Comparison of ENCODE assay signal across 12 mouse cellular contexts in the genomic region with DNA sequence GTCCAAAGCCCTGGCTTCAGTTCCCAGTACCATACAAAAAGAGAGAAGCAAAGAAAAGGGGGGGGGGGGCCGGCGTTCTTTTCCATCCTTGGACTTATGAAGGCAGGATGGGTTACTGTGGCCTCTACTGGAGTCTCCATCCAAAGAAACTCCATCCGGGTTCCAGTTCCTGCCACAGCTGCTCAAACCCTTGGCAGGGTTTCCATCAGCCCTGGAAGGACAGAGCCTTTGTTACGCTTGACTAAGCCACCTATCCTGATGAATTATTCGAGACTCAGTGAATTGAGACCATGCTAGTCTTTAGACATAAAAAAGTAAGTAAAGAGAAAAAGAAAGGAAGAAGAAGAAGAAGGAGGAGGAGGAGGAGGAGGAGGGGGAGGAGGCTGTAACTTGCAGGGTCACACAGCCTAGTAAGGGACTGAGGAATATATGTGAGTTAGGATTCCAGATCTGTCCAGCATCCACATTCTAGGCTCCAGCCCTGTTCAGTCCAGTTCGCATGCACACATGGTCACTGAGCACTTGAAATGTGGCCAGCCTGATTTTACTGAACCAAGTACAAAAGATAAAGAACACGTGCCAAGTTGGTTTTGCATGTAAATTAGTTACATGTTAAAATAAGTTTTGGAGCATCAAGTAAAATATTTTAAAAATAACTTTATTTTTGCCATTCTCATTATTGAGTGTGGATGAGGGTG. TPM values are rescaled to one million over a fixed set of nuclear protein-coding genes. Genes with fewer than 3 reads are reported as not detected.
DNase-seq lines count a peak whose midpoint lies in the region; ATAC-seq lines count a peak whose summit lies in the region.
"Had no signal": no experiment of that assay in that cellular context is flagged by ENCODE, and none has a peak within 500 bp of the region (broad histone marks: within the 10 kb centered on the region; RNA-seq: fewer than 3 reads in every experiment).

No protein-coding gene starts in this region.

- peak overlapping the region; percentile 98; the same call in 1 of the 2 replicates for H3K27ac ChIP-seq in heart, embryonic 13.5 days (replicated peaks)
- no peak overlapping the region for H3K27ac ChIP-seq in heart, embryonic 12.5 days (ENCODE audit: poor library complexity, severe bottlenecking)
- peak overlapping the region; percentile 98 for H3K27ac ChIP-seq in midbrain, embryonic 10.5 days (replicated peaks)
- H3K27ac ChIP-seq in midbrain, embryonic 15.5 days: no peak overlapping the region
- H3K27ac ChIP-seq in embryonic facial prominence, embryonic 10.5 days (replicated peaks): 0 out of 2 replicates have a peak overlapping the region, but pooled peaks have one; percentile 35

- DNase-seq in midbrain, embryonic 10.5 days (ENCODE audit: low spot score): no peak
- DNase-seq in embryonic facial prominence, embryonic 10.5 days (ENCODE audit: low spot score): no peak
- DNase-seq in kidney, postnatal 25 days: peak; percentile 67 to 75
- DNase-seq in cerebellum, adult 9-11 months: no peak
- DNase-seq: cerebellum, postnatal 36 days; lung, postnatal 10 days; thymus, adult 2 months had no signal

- no peaks in the 10 kb centered on the region for H3K36me3 ChIP-seq in heart, embryonic 13.5 days
- no peaks in the 10 kb centered on the region for H3K36me3 ChIP-seq in heart, embryonic 12.5 days
- H3K36me3 ChIP-seq in midbrain, embryonic 10.5 days: no peaks in the 10 kb centered on the region
- H3K36me3 ChIP-seq in midbrain, embryonic 15.5 days (replicated peaks): no peaks in the 10 kb centered on the region
- H3K36me3 ChIP-seq in embryonic facial prominence, embryonic 10.5 days (replicated peaks): no peaks in the 10 kb centered on the region
- H3K36me3 ChIP-seq: limb, embryonic 12.5 days had no signal

- WGBS in heart, embryonic 13.5 days: 77% methylated on average over 7 of the region's 7 CpGs
- 79% methylated on average over 7 of the region's 7 CpGs for WGBS in heart, embryonic 12.5 days
- WGBS in midbrain, embryonic 10.5 days: 65% methylated on average over 7 of the region's 7 CpGs
- 59% methylated on average over 7 of the region's 7 CpGs for WGBS in midbrain, embryonic 15.5 days
- WGBS in embryonic facial prominence, embryonic 10.5 days: 83% methylated on average over 7 of the region's 7 CpGs

- H3K9ac ChIP-seq in heart, embryonic 13.5 days: no peak overlapping the region
- no peak overlapping the region for H3K9ac ChIP-seq in heart, embryonic 12.5 days
- no peak overlapping the region for H3K9ac ChIP-seq in midbrain, embryonic 15.5 days
- H3K9ac ChIP-seq: limb, embryonic 12.5 days had no signal

- no peaks in the 10 kb centered on the region for H3K9me3 ChIP-seq in heart, embryonic 13.5 days
- no peaks in the 10 kb centered on the region for H3K9me3 ChIP-seq in heart, embryonic 12.5 days (replicated peaks)
- H3K9me3 ChIP-seq in midbrain, embryonic 10.5 days (replicated peaks): no peaks in the 10 kb centered on the region
- no peaks in the 10 kb centered on the region for H3K9me3 ChIP-seq in midbrain, embryonic 15.5 days
- H3K9me3 ChIP-seq in embryonic facial prominence, embryonic 10.5 days: no peaks in the 10 kb centered on the region
- H3K9me3 ChIP-seq: limb, embryonic 12.5 days had no signal

- no peak overlapping the region for H3K4me2 ChIP-seq in heart, embryonic 13.5 days
- H3K4me2 ChIP-seq in heart, embryonic 12.5 days: no peak overlapping the region
- no peak overlapping the region for H3K4me2 ChIP-seq in midbrain, embryonic 15.5 days

- H3K4me3 ChIP-seq in heart, embryonic 13.5 days: no peak overlapping the region
- H3K4me3 ChIP-seq in heart, embryonic 12.5 days: no peak overlapping the region
- no peak overlapping the region; the same call in 1 of the 2 replicates for H3K4me3 ChIP-seq in midbrain, embryonic 10.5 days
- no peak overlapping the region for H3K4me3 ChIP-seq in midbrain, embryonic 15.5 days
- no peak overlapping the region for H3K4me3 ChIP-seq in embryonic facial prominence, embryonic 10.5 days
- H3K4me3 ChIP-seq: limb, embryonic 12.5 days had no signal

- ATAC-seq in heart, embryonic 13.5 days (ENCODE audit: extremely low read depth, insufficient number of reproducible peaks, low FRiP score, low TSS enrichment): no peak
- ATAC-seq in heart, embryonic 12.5 days (ENCODE audit: insufficient number of reproducible peaks, low FRiP score): no peak
- no peak for ATAC-seq in midbrain, embryonic 15.5 days (replicated peaks)
- no peak for ATAC-seq in CD4-positive, CD25-positive, alpha-beta regulatory T cell, adult 4 months

- H3K4me1 ChIP-seq in heart, embryonic 13.5 days: peaks cover 37% of the 10 kb centered on the region
- peaks cover 32% of the 10 kb centered on the region for H3K4me1 ChIP-seq in heart, embryonic 12.5 days (replicated peaks)
- H3K4me1 ChIP-seq in midbrain, embryonic 10.5 days: peaks cover 27% of the 10 kb centered on the region
- H3K4me1 ChIP-seq in midbrain, embryonic 15.5 days: peaks cover 16% of the 10 kb centered on the region
- peaks cover 20% of the 10 kb centered on the region for H3K4me1 ChIP-seq in embryonic facial prominence, embryonic 10.5 days

- H3K27me3 ChIP-seq in heart, embryonic 13.5 days (replicated peaks): no peaks in the 10 kb centered on the region
- H3K27me3 ChIP-seq in heart, embryonic 12.5 days (replicated peaks): no peaks in the 10 kb centered on the region
- no peaks in the 10 kb centered on the region for H3K27me3 ChIP-seq in midbrain, embryonic 10.5 days (ENCODE audit: low read depth, poor library complexity, severe bottlenecking)
- no peaks in the 10 kb centered on the region for H3K27me3 ChIP-seq in midbrain, embryonic 15.5 days (replicated peaks)
- H3K27me3 ChIP-seq in embryonic facial prominence, embryonic 10.5 days (replicated peaks; ENCODE audit: low read depth, poor library complexity, severe bottlenecking): no peaks in the 10 kb centered on the region
- H3K27me3 ChIP-seq: limb, embryonic 12.5 days had no signal

RNA-seq across cellular contexts. Expression of gene Pcbp1, which starts 40.0 kb away (rescaled TPM):
- 218 and 286 TPM in 2 replicates for polyA plus RNA-seq in heart, embryonic 13.5 days (2015; fragmentation: Nextera tagmentation; extraction: Ambion mirVana)
- 415 and 416 TPM in 2 replicates for polyA plus RNA-seq in heart, embryonic 12.5 days (2016; fragmentation: Nextera tagmentation; extraction: Ambion mirVana)
- polyA plus RNA-seq in midbrain, embryonic 10.5 days (2016; fragmentation: Nextera tagmentation; extraction: Ambion mirVana): 321 and 408 TPM in 2 replicates
- 339 and 344 TPM in 2 replicates for polyA plus RNA-seq in midbrain, embryonic 15.5 days (2015; fragmentation: Nextera tagmentation; extraction: Ambion mirVana)
- polyA plus RNA-seq in embryonic facial prominence, embryonic 10.5 days (2016; fragmentation: Nextera tagmentation; extraction: Ambion mirVana): 560 and 592 TPM in 2 replicates
- polyA plus RNA-seq in CD4-positive, CD25-positive, alpha-beta regulatory T cell, adult 4 months (2017; shearing (Covaris generic)): 10 to 100 TPM; 18.5 to 35.3 TPM

RNA-seq across cellular contexts. Expression of gene C87436, which starts 47.9 kb away (rescaled TPM):
- 16.8 and 20.0 TPM in 2 replicates for polyA plus RNA-seq in heart, embryonic 13.5 days (2015; fragmentation: Nextera tagmentation; extraction: Ambion mirVana)
- polyA plus RNA-seq in heart, embryonic 12.5 days (2016; fragmentation: Nextera tagmentation; extraction: Ambion mirVana): 16.2 and 18.0 TPM in 2 replicates
- 22.8 and 24.8 TPM in 2 replicates for polyA plus RNA-seq in midbrain, embryonic 10.5 days (2016; fragmentation: Nextera tagmentation; extraction: Ambion mirVana)
- 25.2 and 25.8 TPM in 2 replicates for polyA plus RNA-seq in midbrain, embryonic 15.5 days (2015; fragmentation: Nextera tagmentation; extraction: Ambion mirVana)
- polyA plus RNA-seq in embryonic facial prominence, embryonic 10.5 days (2016; fragmentation: Nextera tagmentation; extraction: Ambion mirVana): 22.6 and 25.1 TPM in 2 replicates
- 10 to 100 TPM; 41.0 to 43.8 TPM for polyA plus RNA-seq in CD4-positive, CD25-positive, alpha-beta regulatory T cell, adult 4 months (2017; shearing (Covaris generic))

RNA-seq across cellular contexts. Expression of gene Gm44790, which starts 59.6 kb away (rescaled TPM):
- polyA plus RNA-seq in heart, embryonic 13.5 days (2015; fragmentation: Nextera tagmentation; extraction: Ambion mirVana): 0.60 TPM in 1 of 2 replicates, not detected in the other
- 0.45 TPM in 1 of 2 replicates, not detected in the other for polyA plus RNA-seq in heart, embryonic 12.5 days (2016; fragmentation: Nextera tagmentation; extraction: Ambion mirVana)
- polyA plus RNA-seq in midbrain, embryonic 10.5 days (2016; fragmentation: Nextera tagmentation; extraction: Ambion mirVana): 0.63 and 0.89 TPM in 2 replicates
- not detected in 2 replicates for polyA plus RNA-seq in midbrain, embryonic 15.5 days (2015; fragmentation: Nextera tagmentation; extraction: Ambion mirVana)
- 0.69 and 2.5 TPM in 2 replicates for polyA plus RNA-seq in embryonic facial prominence, embryonic 10.5 days (2016; fragmentation: Nextera tagmentation; extraction: Ambion mirVana)
- polyA plus RNA-seq in CD4-positive, CD25-positive, alpha-beta regulatory T cell, adult 4 months (2017; shearing (Covaris generic)): not detected
- polyA plus RNA-seq: limb, embryonic 12.5 days had no signal

Comparison
In these comparisons a context has a peak if more than half of its experiments do, and no peak if none do; other contexts are left out.
1. H3K27ac ChIP-seq: peak in heart, embryonic 13.5 days (single experiment), midbrain, embryonic 10.5 days (single experiment) and embryonic facial prominence, embryonic 10.5 days (single experiment); none in heart, embryonic 12.5 days (single experiment) and midbrain, embryonic 15.5 days (single experiment).
2. DNase-seq: peak in kidney, postnatal 25 days (2 of 2); none in midbrain, embryonic 10.5 days (single experiment), embryonic facial prominence, embryonic 10.5 days (single experiment) and cerebellum, adult 9-11 months (single experiment).